Mouse (Mus musculus) embryonic facial prominence, embryonic 12.5 days (tissue): ENCODE measurements around the gene Ccdc84. TPM values are rescaled to one million over a fixed set of nuclear protein-coding genes. Genes with fewer than 3 reads are reported as not detected.
"Not testable (repeated sequence)": the region's sequence is repeated elsewhere in the genome, so short reads cannot be mapped to it uniquely, and the experiment has no call there.

Experiments
- ATAC-seq: fragments of 200-750 bp; cut with Nextera tagmentation; 2 replicates; pipeline ENCODE4 v1.8.0; 2017; ENCODE audit not compliant: insufficient number of reproducible peaks, insufficient read depth, low FRiP score, low TSS enrichment
- H3K27ac ChIP-seq: fragments of 300-500 bp; sonication (generic); 2 replicates; pipeline ENCODE4 v1.5.1; 2016; ENCODE audit warnings: mild to moderate bottlenecking
- H3K27me3 ChIP-seq: fragments of 300-500 bp; sonication (generic); 2 replicates; pipeline ENCODE4 v1.6.1; 2016; ENCODE audit warnings: mild to moderate bottlenecking, moderate library complexity
- H3K36me3 ChIP-seq: fragments of 300-500 bp; sonication (generic); 2 replicates; pipeline ENCODE4 v1.6.1; 2016; ENCODE audit warnings: mild to moderate bottlenecking
- H3K4me1 ChIP-seq: fragments of 300-500 bp; sonication (generic); 2 replicates; pipeline ENCODE4 v1.6.1; 2016
- H3K4me2 ChIP-seq: fragments of 300-500 bp; sonication (generic); replicated peaks from 2 replicates; pipeline ENCODE4 v1.6.1; 2016; ENCODE audit warnings: mild to moderate bottlenecking, moderate library complexity
- H3K4me3 ChIP-seq: fragments of 300-500 bp; sonication (generic); 2 replicates; pipeline ENCODE4 v1.5.1; 2016; ENCODE audit warnings: mild to moderate bottlenecking
- H3K9ac ChIP-seq: fragments of 300-500 bp; sonication (generic); 2 replicates; pipeline ENCODE4 v1.6.1; 2016; ENCODE audit warnings: mild to moderate bottlenecking, moderate library complexity
- H3K9me3 ChIP-seq: fragments of 300-500 bp; sonication (generic); 2 replicates; pipeline ENCODE4 v1.6.1; 2016; ENCODE audit warnings: mild to moderate bottlenecking, moderate library complexity
- WGBS: fragments of 180-500 bp; shearing (Covaris S2); methylation state at CpG from one replicate; pipeline ENCODE4 v1.1.7; 2016; 5-methylcytosine and 5-hydroxymethylcytosine counted together
- polyA plus RNA-seq: library from polyadenylated mRNA; unstranded; fragments of >200 nt; fragmentation: Nextera tagmentation; extraction: Ambion mirVana; gene quantifications from 2 replicates; pipeline ENCODE4 v1.2.1, GENCODE M21; 2016

The Ccdc84 gene
- polyA plus RNA-seq: 30.9 and 33.6 TPM in 2 replicates

DNA sequence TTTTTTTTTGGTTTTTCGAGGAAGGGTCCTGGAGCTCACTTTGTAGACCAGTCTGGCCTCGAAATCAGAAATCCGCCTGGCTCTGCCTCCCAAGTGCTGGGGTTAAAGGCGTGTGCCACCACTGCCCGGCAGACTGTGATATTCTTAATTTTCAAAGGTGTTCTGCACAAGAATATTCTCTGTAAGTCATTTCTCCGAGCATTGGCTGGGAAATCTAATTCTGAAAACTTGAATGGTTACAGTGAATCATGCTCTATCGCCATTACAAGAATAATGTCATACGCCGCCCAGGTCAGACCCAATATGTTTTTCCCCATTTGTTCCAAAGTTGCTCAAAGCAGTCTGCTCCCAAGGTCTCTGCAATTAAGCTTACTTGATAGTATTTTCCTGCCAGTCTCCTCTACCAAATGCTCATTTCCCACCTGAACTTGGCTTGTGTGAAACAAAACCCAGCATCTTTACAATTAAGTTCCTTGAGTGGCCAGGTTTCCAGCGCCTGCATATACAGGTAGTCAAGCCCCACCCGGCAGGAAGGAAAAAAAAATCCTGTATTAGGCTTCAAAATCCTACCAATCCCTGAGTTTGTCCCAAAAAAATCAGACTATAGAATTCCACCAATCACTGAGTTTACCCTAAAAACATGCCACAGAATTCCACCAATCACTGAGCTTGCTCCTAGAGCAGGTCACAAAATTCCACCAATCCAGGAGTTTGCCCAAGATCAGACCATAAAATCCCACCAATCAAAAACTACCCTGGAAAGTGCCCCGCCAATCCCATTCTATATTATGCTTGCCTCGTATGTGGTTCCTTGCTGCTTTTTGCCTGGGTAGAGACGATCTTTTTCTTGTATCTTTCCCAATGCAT is at the start of gene Ccdc84:
TSS of gene Ccdc84 (minus strand) at position 51 of the 867 bp plus-strand sequence.
- H3K4me2 ChIP-seq: peak within 1 kb of the TSS; percentile 87
- H3K4me3 ChIP-seq: peak within 1 kb of the TSS; percentile 89
- H3K36me3 ChIP-seq: 0 out of 2 replicates have a peak, but pooled peaks cover 3% of the 10 kb centered on the region
- no peaks in the 10 kb centered on the region for H3K27me3 ChIP-seq
- no peaks in the 10 kb centered on the region for H3K9me3 ChIP-seq
- H3K4me1 ChIP-seq: peaks cover 5% of the 10 kb centered on the region
- no peak for ATAC-seq
- 80% methylated on average over 14 of the region's 14 CpGs for WGBS
- peak within 1 kb of the TSS; percentile 64 for H3K27ac ChIP-seq
- peak within 1 kb of the TSS; percentile 80 for H3K9ac ChIP-seq

DNA sequence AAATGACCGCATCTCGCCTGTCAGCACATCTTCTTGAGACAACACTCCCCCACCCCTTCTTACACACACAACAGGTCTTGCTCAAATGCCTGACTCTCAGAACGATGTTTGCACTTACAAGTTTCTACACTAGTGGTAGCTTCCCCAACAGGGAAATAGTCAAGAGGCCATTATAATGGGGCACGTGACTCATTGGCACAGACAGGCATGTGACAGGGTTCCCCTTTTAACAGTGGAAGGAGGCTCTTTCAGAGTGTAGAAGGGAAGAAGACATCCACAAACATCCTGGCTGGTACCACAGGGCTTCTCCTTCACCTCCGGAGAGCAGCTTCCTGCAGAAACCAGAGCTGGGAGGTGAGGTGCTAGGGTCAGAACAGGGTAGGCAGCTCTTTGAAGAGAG is 43.6 kb upstream of the Ccdc84 start:
- Histone ChIP-seq H3K9me3 (0 out of 2 replicates have a peak, but pooled peaks cover 2% of the 10 kb centered on the region), H3K4me2 (no peak overlapping the region), H3K27ac (no peak overlapping the region), H3K27me3 (no peaks in the 10 kb centered on the region), H3K4me1 (peaks cover 11% of the 10 kb centered on the region), H3K9ac (no peak overlapping the region), H3K36me3 (no peaks in the 10 kb centered on the region), H3K4me3 (no peak overlapping the region)
- WGBS: 81% methylated on average over 5 of the region's 5 CpGs
- ATAC-seq: no peak

DNA sequence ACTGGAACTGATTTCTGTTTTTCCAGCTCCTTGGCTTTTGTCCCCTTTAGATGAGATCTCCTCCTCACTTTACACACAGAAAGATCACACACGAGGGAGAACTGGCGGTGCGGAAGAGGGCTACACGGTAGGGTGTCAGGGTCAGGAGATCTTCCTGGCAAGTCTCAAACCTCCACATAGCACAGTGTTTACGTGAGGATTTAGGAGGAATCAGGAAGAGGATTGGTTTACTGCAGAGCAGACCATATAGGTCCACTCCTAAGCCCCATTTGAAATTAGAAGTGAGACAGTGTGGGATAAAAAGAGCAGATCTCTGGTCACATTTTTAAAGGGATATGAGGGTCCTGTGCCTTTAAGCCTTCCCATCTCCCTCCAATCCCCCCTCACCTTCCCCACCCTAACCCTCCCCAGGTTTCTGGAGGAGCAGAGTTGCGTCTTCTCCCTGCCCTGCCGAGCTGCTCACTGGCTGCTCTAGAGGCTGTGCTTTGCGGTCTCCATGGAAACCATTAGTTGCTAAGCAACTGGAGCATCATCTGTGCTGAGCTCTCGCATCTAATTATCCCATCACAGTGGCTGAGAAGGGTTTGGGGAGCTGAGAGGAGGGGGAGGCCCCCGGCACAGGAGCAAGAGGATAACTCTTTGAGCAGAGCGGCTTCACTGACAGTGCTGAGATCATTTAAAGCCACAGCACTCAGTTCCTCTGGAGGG is 38.8 kb upstream of the Ccdc84 start:
- H3K4me3 ChIP-seq: no peak overlapping the region
- no peak overlapping the region for H3K9ac ChIP-seq
- peak overlapping the region; percentile 19; the same call in 1 of the 2 replicates for H3K4me2 ChIP-seq
- H3K4me1 ChIP-seq: peaks cover 16% of the 10 kb centered on the region
- H3K9me3 ChIP-seq: 0 out of 2 replicates have a peak, but pooled peaks cover 2% of the 10 kb centered on the region
- 6% methylated on average over 11 of the region's 11 CpGs for WGBS
- no peaks in the 10 kb centered on the region for H3K36me3 ChIP-seq
- H3K27ac ChIP-seq: peak overlapping the region; percentile 63
- ATAC-seq: peak; percentile 87
- H3K27me3 ChIP-seq: peaks cover 11% of the 10 kb centered on the region

DNA sequence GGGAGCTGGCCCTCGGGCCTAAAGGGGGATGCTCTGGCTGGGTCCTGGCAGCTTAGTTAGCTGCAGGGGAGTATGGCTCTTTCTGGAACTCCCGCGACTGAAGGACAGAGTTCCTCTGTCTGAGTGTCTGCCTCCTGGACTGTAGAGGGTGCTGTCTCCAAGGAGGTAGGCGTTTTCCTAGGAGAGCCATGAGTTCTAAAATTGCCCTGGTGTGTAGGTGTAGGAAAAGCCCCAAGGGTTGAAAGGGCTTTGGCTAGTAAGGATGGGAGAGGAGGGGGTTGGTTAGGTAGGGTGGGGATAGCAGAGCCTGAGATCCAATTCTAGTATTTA is 36.5 kb upstream of the Ccdc84 start, which contains the start of gene Upk2:
TSS of gene Upk2 (minus strand) at position 86 of the 330 bp plus-strand sequence.
- 0 out of 2 replicates have a peak within 1 kb of the TSS, but pooled peaks have one; percentile 14 for H3K4me2 ChIP-seq
- ATAC-seq: no peak
- no peak within 1 kb of the TSS for H3K9ac ChIP-seq

DNA sequence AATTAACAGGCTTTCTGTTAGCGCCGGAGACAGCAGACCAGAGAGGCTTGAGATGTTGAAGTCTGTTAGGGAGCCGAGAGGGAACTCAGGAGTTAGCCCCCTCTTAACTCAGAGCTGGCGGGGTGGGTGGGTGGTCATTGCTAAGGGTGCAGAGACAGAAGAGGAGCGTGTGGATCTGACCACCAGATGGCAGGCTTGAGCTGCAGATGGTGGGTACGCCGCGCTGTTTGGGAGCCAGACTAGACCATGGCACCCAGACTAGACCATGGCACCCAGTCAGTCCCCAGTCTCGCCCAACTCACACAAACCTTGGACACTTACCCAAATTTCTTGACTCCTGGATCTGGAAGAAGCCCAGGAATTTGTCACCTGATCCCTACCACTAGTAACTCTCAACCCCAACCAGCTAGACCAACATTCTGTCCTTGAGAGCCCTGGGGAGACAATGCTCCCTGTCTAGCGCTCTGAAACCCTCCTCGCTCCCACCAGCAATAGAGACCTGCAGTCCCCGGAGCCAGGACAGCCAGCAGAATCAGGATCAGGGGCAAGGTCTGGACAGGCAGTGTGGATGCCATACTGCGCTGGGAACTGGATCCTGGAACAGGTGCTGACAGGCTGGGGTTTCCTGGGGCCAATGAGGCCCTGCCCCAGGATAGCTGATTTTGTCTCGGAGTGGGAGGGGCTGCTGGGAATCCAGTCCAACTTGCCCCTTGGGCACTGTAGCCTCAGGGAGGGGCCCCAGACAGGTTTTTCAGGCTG is 35.9 kb upstream of the Ccdc84 start:
- Histone ChIP-seq H3K27me3 (peaks cover 11% of the 10 kb centered on the region), H3K27ac (no peak overlapping the region), H3K9ac (no peak overlapping the region), H3K36me3 (no peaks in the 10 kb centered on the region), H3K9me3 (no peaks in the 10 kb centered on the region), H3K4me2 (0 out of 2 replicates have a peak overlapping the region, but pooled peaks have one; percentile 14), H3K4me1 (peaks cover 16% of the 10 kb centered on the region), H3K4me3 (no peak overlapping the region)
- WGBS: 6% methylated on average over 14 of the region's 14 CpGs
- peak; percentile 87 for ATAC-seq

More for the DNA sequence above, 36.5 kb upstream of the Ccdc84 start, which contains the start of gene Upk2:
- 19% methylated on average over 4 of the region's 4 CpGs for WGBS
- peaks cover 16% of the 10 kb centered on the region for H3K4me1 ChIP-seq
- no peak within 1 kb of the TSS for H3K4me3 ChIP-seq
- no peaks in the 10 kb centered on the region for H3K36me3 ChIP-seq
- H3K27ac ChIP-seq: no peak within 1 kb of the TSS
- no peaks in the 10 kb centered on the region for H3K9me3 ChIP-seq
- H3K27me3 ChIP-seq: peaks cover 11% of the 10 kb centered on the region

GRCm38 (mm10) chr9:44450387-44450786 is 32.0 kb upstream of the Ccdc84 start:
- no peak overlapping the region for H3K9ac ChIP-seq
- no peak for ATAC-seq
- H3K9me3 ChIP-seq: no peaks in the 10 kb centered on the region
- no peaks in the 10 kb centered on the region for H3K4me1 ChIP-seq
- H3K27ac ChIP-seq: no peak overlapping the region
- H3K4me2 ChIP-seq: no peak overlapping the region
- H3K27me3 ChIP-seq: peaks cover 11% of the 10 kb centered on the region
- H3K36me3 ChIP-seq: no peaks in the 10 kb centered on the region
- H3K4me3 ChIP-seq: no peak overlapping the region

DNA sequence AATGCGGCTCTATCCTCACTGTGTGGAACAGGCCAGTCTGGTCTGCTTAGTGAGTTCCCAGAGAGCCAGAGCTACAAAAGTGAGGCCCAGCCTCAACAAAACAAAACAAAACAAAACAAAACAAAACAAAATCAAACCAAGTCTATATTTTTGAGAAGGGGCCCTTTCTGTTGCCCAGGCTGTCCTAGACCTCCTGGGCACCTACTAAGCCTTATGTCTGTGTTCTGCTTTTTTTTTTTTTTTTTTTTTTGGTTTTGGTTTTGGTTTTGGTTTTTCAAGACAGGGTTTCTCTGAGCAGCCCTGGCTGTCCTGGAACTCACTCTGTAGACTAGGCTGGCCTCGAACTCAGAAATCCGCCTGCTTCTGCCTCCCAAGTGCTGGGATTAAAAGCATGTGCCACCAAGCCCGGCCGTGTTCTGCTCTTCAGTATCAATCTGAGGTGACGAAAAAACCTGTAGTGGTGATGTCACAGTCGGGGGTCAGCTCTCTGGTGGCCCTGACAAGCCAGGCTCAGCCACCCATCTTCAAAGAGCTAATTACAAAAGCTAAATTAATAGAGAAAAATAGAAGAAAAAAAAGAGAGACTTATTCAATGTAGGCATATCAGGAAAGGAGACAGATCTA is 26.1 kb upstream of the Ccdc84 start:
- not testable (repeated sequence) for H3K9ac ChIP-seq, H3K4me1 ChIP-seq, H3K4me3 ChIP-seq, H3K36me3 ChIP-seq, H3K9me3 ChIP-seq, H3K27me3 ChIP-seq, ATAC-seq, H3K4me2 ChIP-seq, H3K27ac ChIP-seq
- 78% methylated on average over 7 of the region's 7 CpGs for WGBS

GRCm38 (mm10) chr9:44440961-44441360 is 22.6 kb upstream of the Ccdc84 start, which contains the start of gene Foxr1:
Foxr1 (minus strand) TSS chr9:44441136.
- H3K4me1 ChIP-seq: no peaks in the 10 kb centered on the region
- H3K4me2 ChIP-seq: no peak within 1 kb of the TSS
- H3K4me3 ChIP-seq: no peak within 1 kb of the TSS
- H3K9me3 ChIP-seq: no peaks in the 10 kb centered on the region
- no peak within 1 kb of the TSS for H3K27ac ChIP-seq
- H3K36me3 ChIP-seq: no peaks in the 10 kb centered on the region
- no peak for ATAC-seq
- H3K9ac ChIP-seq: no peak within 1 kb of the TSS
- H3K27me3 ChIP-seq: no peaks in the 10 kb centered on the region
- 70% methylated on average over 19 of the region's 19 CpGs for WGBS

DNA sequence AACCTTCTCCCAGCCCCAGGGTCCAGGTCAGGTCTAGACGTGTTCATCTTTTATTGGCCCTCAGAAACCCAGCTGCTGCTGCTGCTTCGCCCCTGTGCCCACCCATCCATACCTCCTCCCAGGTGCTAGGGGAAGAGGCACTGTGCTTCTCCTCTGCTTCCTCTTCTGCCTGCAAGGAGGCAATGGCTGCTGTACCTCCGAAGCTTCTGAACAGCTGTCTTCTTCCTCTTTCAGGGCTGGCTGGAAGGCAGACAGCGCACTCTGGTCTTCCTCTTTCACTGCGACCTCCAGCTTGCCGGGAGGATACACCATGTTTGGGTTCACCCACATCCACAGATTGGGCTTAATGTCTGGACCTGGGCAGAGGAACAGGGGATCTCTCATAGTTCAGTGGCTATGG is 17.4 kb upstream of the Ccdc84 start:
- H3K27me3 ChIP-seq: no peaks in the 10 kb centered on the region
- no peak overlapping the region for H3K4me3 ChIP-seq
- H3K9ac ChIP-seq: no peak overlapping the region
- H3K27ac ChIP-seq: no peak overlapping the region
- no peak for ATAC-seq
- 81% methylated on average over 6 of the region's 6 CpGs for WGBS
- H3K4me2 ChIP-seq: no peak overlapping the region
- H3K36me3 ChIP-seq: no peaks in the 10 kb centered on the region
- H3K9me3 ChIP-seq: no peaks in the 10 kb centered on the region
- H3K4me1 ChIP-seq: peaks cover 9% of the 10 kb centered on the region; the same call in 1 of the 2 replicates

GRCm38 (mm10) chr9:44432577-44433185 is 14.3 kb upstream of the Ccdc84 start:
- 53% methylated on average over 5 of the region's 5 CpGs for WGBS

More at GRCm38 (mm10) chr9:44432577-44433185, 14.3 kb upstream of the Ccdc84 start:
- H3K4me2 ChIP-seq: no peak overlapping the region
- H3K36me3 ChIP-seq: no peaks in the 10 kb centered on the region
- H3K9ac ChIP-seq: no peak overlapping the region
- H3K9me3 ChIP-seq: no peaks in the 10 kb centered on the region
- no peak overlapping the region for H3K4me3 ChIP-seq
- H3K4me1 ChIP-seq: peaks cover 9% of the 10 kb centered on the region; the same call in 1 of the 2 replicates
- no peak for ATAC-seq
- H3K27ac ChIP-seq: no peak overlapping the region
- no peaks in the 10 kb centered on the region for H3K27me3 ChIP-seq
